Mouse (Mus musculus): Measurements from ENCODE around the gene Ift122. TPM values are rescaled to one million over a fixed set of nuclear protein-coding genes. Genes with fewer than 3 reads are reported as not detected.

Gene Ift122
- polyA plus RNA-seq, 2 experiments, result 17.9 to 21.2 TPM

- H3K4me2 ChIP-seq (replicated peaks; ENCODE audit: low read depth, low read length, severe bottlenecking), result no peak overlapping the region
- H3K36me3 ChIP-seq (ENCODE audit: control insufficient read depth, insufficient read depth, low read length), result peaks cover 6% of the 10 kb centered on the region
- 55% methylated on average over 9 of the region's 9 CpGs for WGBS
- TF ChIP-seq POLR2A (IDR thresholded peaks at IDR 0.05; ENCODE audit: borderline replicate concordance, extremely low read depth, insufficient read depth, insufficient read length), result no peak
- ATAC-seq (ENCODE audit: low FRiP score, low read depth), result no peak
- no peak overlapping the region for H3K9ac ChIP-seq (ENCODE audit: low read depth, low read length, severe bottlenecking)
- no peaks in the 10 kb centered on the region for H3K9me3 ChIP-seq (ENCODE audit: control insufficient read depth, low read length)
- H3K27ac ChIP-seq (replicated peaks; ENCODE audit: low read depth, low read length), result no peak overlapping the region
- no peak overlapping the region for H3K4me3 ChIP-seq (replicated peaks; ENCODE audit: low read length)
- DNase-seq (ENCODE audit: low spot score), result no peak
- H3K27me3 ChIP-seq (ENCODE audit: control insufficient read depth, insufficient read depth, low read length), result no peaks in the 10 kb centered on the region
- peaks cover 20% of the 10 kb centered on the region for H3K4me1 ChIP-seq (ENCODE audit: control insufficient read depth, insufficient read depth, low read length)
Measured at GRCm38 (mm10) chr6:115969103-115969502, 115.8 kb downstream of the Ift122 start.

- H3K27ac ChIP-seq (replicated peaks; ENCODE audit: low read depth, low read length), result no peak overlapping the region
- H3K4me3 ChIP-seq (replicated peaks; ENCODE audit: low read length), result no peak overlapping the region
- no peak for DNase-seq (ENCODE audit: low spot score)
- H3K27me3 ChIP-seq (ENCODE audit: control insufficient read depth, insufficient read depth, low read length), result no peaks in the 10 kb centered on the region
- no peak for ATAC-seq (ENCODE audit: low FRiP score, low read depth)
- peaks cover 20% of the 10 kb centered on the region for H3K4me1 ChIP-seq (ENCODE audit: control insufficient read depth, insufficient read depth, low read length)
- H3K9me3 ChIP-seq (ENCODE audit: control insufficient read depth, low read length), result no peaks in the 10 kb centered on the region
- H3K9ac ChIP-seq (ENCODE audit: low read depth, low read length, severe bottlenecking), result no peak overlapping the region
- H3K4me2 ChIP-seq (replicated peaks; ENCODE audit: low read depth, low read length, severe bottlenecking), result no peak overlapping the region
- 62% methylated on average over 4 of the region's 6 CpGs for WGBS
- H3K36me3 ChIP-seq (ENCODE audit: control insufficient read depth, insufficient read depth, low read length), result peaks cover 6% of the 10 kb centered on the region
- TF ChIP-seq POLR2A (IDR thresholded peaks at IDR 0.05; ENCODE audit: borderline replicate concordance, extremely low read depth, insufficient read depth, insufficient read length), result no peak
Measured at GRCm38 (mm10) chr6:115969952-115970351, 116.7 kb downstream of the Ift122 start.

GRCm38 (mm10) chr6:115971273-115972060 is 118.2 kb downstream of the Ift122 start:
- H3K9me3 ChIP-seq (ENCODE audit: control insufficient read depth, low read length), result no peaks in the 10 kb centered on the region
- no peak overlapping the region for H3K4me2 ChIP-seq (replicated peaks; ENCODE audit: low read depth, low read length, severe bottlenecking)
- TF ChIP-seq POLR2A (IDR thresholded peaks at IDR 0.05; ENCODE audit: borderline replicate concordance, extremely low read depth, insufficient read depth, insufficient read length), result no peak
- H3K36me3 ChIP-seq (ENCODE audit: control insufficient read depth, insufficient read depth, low read length), result peaks cover 5% of the 10 kb centered on the region; the same call in 1 of the 2 replicates
- no peaks in the 10 kb centered on the region for H3K27me3 ChIP-seq (ENCODE audit: control insufficient read depth, insufficient read depth, low read length)
- 0 out of 2 replicates have a peak overlapping the region, but pooled peaks have one; percentile 13 for H3K27ac ChIP-seq (replicated peaks; ENCODE audit: low read depth, low read length)
- WGBS, result 25% methylated on average over 13 of the region's 13 CpGs
- H3K4me1 ChIP-seq (ENCODE audit: control insufficient read depth, insufficient read depth, low read length), result peaks cover 20% of the 10 kb centered on the region
- no peak for DNase-seq (ENCODE audit: low spot score)
- H3K4me3 ChIP-seq (replicated peaks; ENCODE audit: low read length), result no peak overlapping the region
- 0 out of 2 replicates have a peak overlapping the region, but pooled peaks have one; percentile 34 for H3K9ac ChIP-seq (ENCODE audit: low read depth, low read length, severe bottlenecking)
- ATAC-seq (ENCODE audit: low FRiP score, low read depth), result peak; percentile 44; the same call in 1 of the 2 replicates

GRCm38 (mm10) chr6:115972083-115972764 is 119.0 kb downstream of the Ift122 start:
- WGBS, result 77% methylated on average over 7 of the region's 7 CpGs
- Histone ChIP-seq H3K27ac (replicated peaks; ENCODE audit: low read depth, low read length) (no peak overlapping the region), H3K9ac (ENCODE audit: low read depth, low read length, severe bottlenecking) (no peak overlapping the region), H3K36me3 (ENCODE audit: control insufficient read depth, insufficient read depth, low read length) (0 out of 2 replicates have a peak, but pooled peaks cover 4% of the 10 kb centered on the region), H3K4me1 (ENCODE audit: control insufficient read depth, insufficient read depth, low read length) (peaks cover 20% of the 10 kb centered on the region), H3K4me3 (replicated peaks; ENCODE audit: low read length) (no peak overlapping the region), H3K9me3 (ENCODE audit: control insufficient read depth, low read length) (no peaks in the 10 kb centered on the region), H3K27me3 (ENCODE audit: control insufficient read depth, insufficient read depth, low read length) (no peaks in the 10 kb centered on the region), H3K4me2 (replicated peaks; ENCODE audit: low read depth, low read length, severe bottlenecking) (no peak overlapping the region)
- ATAC-seq (ENCODE audit: low FRiP score, low read depth), result 0 out of 2 replicates have a peak, but pooled peaks have one; percentile 24
- TF ChIP-seq POLR2A (IDR thresholded peaks at IDR 0.05; ENCODE audit: borderline replicate concordance, extremely low read depth, insufficient read depth, insufficient read length), result no peak
- no peak for DNase-seq (ENCODE audit: low spot score)

GRCm38 (mm10) chr6:115973139-115973875 is 120.0 kb downstream of the Ift122 start:
- peaks cover 20% of the 10 kb centered on the region for H3K4me1 ChIP-seq (ENCODE audit: control insufficient read depth, insufficient read depth, low read length)
- 84% methylated on average over 15 of the region's 15 CpGs for WGBS
- no peak overlapping the region for H3K27ac ChIP-seq (replicated peaks; ENCODE audit: low read depth, low read length)

More at GRCm38 (mm10) chr6:115973139-115973875, 120.0 kb downstream of the Ift122 start:
- no peaks in the 10 kb centered on the region for H3K27me3 ChIP-seq (ENCODE audit: control insufficient read depth, insufficient read depth, low read length)
- no peak for TF ChIP-seq POLR2A (IDR thresholded peaks at IDR 0.05; ENCODE audit: borderline replicate concordance, extremely low read depth, insufficient read depth, insufficient read length)
- DNase-seq (ENCODE audit: low spot score) (no peak), ATAC-seq (ENCODE audit: low FRiP score, low read depth) (no peak)
- H3K4me2 ChIP-seq (replicated peaks; ENCODE audit: low read depth, low read length, severe bottlenecking), result no peak overlapping the region
- H3K36me3 ChIP-seq (ENCODE audit: control insufficient read depth, insufficient read depth, low read length), result peaks cover 8% of the 10 kb centered on the region; the same call in 1 of the 2 replicates
- H3K4me3 ChIP-seq (replicated peaks; ENCODE audit: low read length), result no peak overlapping the region
- no peaks in the 10 kb centered on the region for H3K9me3 ChIP-seq (ENCODE audit: control insufficient read depth, low read length)
- no peak overlapping the region for H3K9ac ChIP-seq (ENCODE audit: low read depth, low read length, severe bottlenecking)

Data from limb, embryonic 14.5 days (tissue).